Mouse (Mus musculus): ENCODE measurements around the gene Tor1b.

DNA sequence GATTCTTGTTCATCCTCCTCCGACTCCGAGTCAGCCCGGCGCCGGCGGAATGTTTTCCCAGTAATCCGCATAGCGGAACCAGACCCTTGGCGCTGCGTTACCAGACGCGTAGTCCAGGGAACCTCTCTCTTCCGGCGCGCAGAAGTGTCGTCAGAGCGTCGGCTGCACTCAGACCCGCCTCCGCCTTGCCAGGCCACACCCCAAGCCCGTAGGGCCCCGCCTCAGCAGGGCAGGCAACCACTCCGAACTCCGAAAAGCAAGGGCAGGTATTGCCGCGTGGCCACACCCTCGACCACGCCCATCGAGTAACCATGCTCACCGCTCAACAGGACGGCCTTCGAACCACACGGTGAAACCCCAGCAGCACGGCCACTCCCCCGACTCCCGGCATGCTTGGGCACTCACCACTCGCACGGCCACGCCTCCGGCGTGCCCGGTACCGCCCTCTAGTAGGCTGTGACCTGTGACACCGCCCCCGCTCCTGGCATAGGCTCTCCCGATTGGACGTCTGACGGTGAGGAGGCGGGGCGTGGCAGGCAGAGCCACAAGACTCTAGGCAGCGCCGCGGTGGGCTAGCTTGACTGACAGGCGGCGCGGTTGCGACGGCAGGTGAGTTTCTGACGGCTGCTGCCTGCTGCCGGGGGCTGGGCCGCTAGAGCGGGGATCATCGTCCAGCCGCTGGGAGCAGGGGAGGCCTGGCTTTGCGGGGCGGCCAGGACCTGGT, 29.2 kb downstream of the Tor1b start, which contains the start of the genes BC005624 and Usp20:
- TF ChIP-seq CTCF (IDR thresholded peaks at IDR 0.05; ENCODE audit: borderline replicate concordance, control insufficient read depth, extremely low read depth, insufficient read depth, low read length, poor library complexity) (peak; percentile 61), POLR2A (IDR thresholded peaks at IDR 0.05; ENCODE audit: control insufficient read depth, extremely low read depth, insufficient read depth, low read length, poor library complexity) (peak; percentile 85)

Data from thymus, adult 2 months (tissue).